Mouse (Mus musculus) left cerebral cortex, postnatal 4 days (tissue): ENCODE measurements around the gene Srarp. TPM values are rescaled to one million over a fixed set of nuclear protein-coding genes. Genes with fewer than 3 reads are reported as not detected.

Experiments
- DNase-seq: peaks from one replicate; pipeline ENCODE4 v3.0.0-alpha.2; 2022
- intact Hi-C: fragments of 180-260 bp; cut with DNase I; formaldehyde crosslinking; loops from one replicate; pipeline ENCODE4 v1.15.1; 2025
- total RNA-seq, 2 experiments: library from RNA; stranded (reverse); gene quantifications; 2 replicates each; pipeline ENCODE4 v1.2.3; 2021

Srarp gene
- total RNA-seq: 1 to 10 TPM; 1.5 to 1.8 TPM

GRCm38 (mm10) chr4:141435974-141436373 lies at the start of gene Srarp:
Srarp (minus strand) TSS chr4:141436105.
- no peak for DNase-seq
- intact Hi-C loops: no loop called here

- no peak for DNase-seq
- intact Hi-C loops: no loop called here
Measured at GRCm38 (mm10) chr4:141484071-141484470, 48.2 kb upstream of the Srarp start.

- no peak for DNase-seq
- intact Hi-C loops: no loop called here
Measured at GRCm38 (mm10) chr4:141479411-141479810, 43.5 kb upstream of the Srarp start.

GRCm38 (mm10) chr4:141478794-141479193 lies 42.9 kb upstream of the Srarp start:
- no peak for DNase-seq
- intact Hi-C loops: no loop called here

GRCm38 (mm10) chr4:141478225-141478624 lies 42.3 kb upstream of the Srarp start:
- DNase-seq: peak; percentile 62
- intact Hi-C loops: no loop called here

- intact Hi-C loops: no loop called here
- peak; percentile 90 for DNase-seq
Measured at GRCm38 (mm10) chr4:141477681-141478102, 41.8 kb upstream of the Srarp start.

- intact Hi-C loops: no loop called here
- DNase-seq: no peak
Measured at GRCm38 (mm10) chr4:141474431-141474830, 38.5 kb upstream of the Srarp start.

GRCm38 (mm10) chr4:141472641-141473321 lies 36.9 kb upstream of the Srarp start:
- intact Hi-C loops: no loop called here
- DNase-seq: no peak

GRCm38 (mm10) chr4:141471491-141471890 lies 35.6 kb upstream of the Srarp start:
- DNase-seq: no peak
- intact Hi-C loops: no loop called here

GRCm38 (mm10) chr4:141469343-141469742 lies 33.4 kb upstream of the Srarp start:
- intact Hi-C loops: no loop called here
- no peak for DNase-seq

- peak; percentile 61 for DNase-seq
- intact Hi-C loops: no loop called here
Measured at GRCm38 (mm10) chr4:141468576-141468975, 32.7 kb upstream of the Srarp start.

- intact Hi-C loops: no loop called here
- DNase-seq: no peak
Measured at GRCm38 (mm10) chr4:141467581-141467927, 31.6 kb upstream of the Srarp start.

GRCm38 (mm10) chr4:141466844-141467580 lies 31.1 kb upstream of the Srarp start:
- DNase-seq: peak; percentile 26
- intact Hi-C loops: no loop called here

GRCm38 (mm10) chr4:141466289-141466795 lies 30.4 kb upstream of the Srarp start:
- no peak for DNase-seq
- intact Hi-C loops: no loop called here

GRCm38 (mm10) chr4:141465512-141466288 lies 29.8 kb upstream of the Srarp start:
- DNase-seq: peak; percentile 23
- intact Hi-C loops: no loop called here

GRCm38 (mm10) chr4:141464722-141465121 lies 28.8 kb upstream of the Srarp start:
- intact Hi-C loops: no loop called here
- DNase-seq: no peak

- intact Hi-C loops: no loop called here
- DNase-seq: no peak
Measured at GRCm38 (mm10) chr4:141463472-141463871, 27.6 kb upstream of the Srarp start.

- DNase-seq: peak; percentile 12
- intact Hi-C loops: no loop called here
Measured at GRCm38 (mm10) chr4:141461576-141461975, 25.7 kb upstream of the Srarp start.

GRCm38 (mm10) chr4:141461088-141461487 lies 25.2 kb upstream of the Srarp start:
- no peak for DNase-seq
- intact Hi-C loops: no loop called here

GRCm38 (mm10) chr4:141460481-141460880 lies 24.6 kb upstream of the Srarp start:
- intact Hi-C loops: no loop called here
- DNase-seq: no peak

- no peak for DNase-seq
- intact Hi-C loops: no loop called here
Measured at GRCm38 (mm10) chr4:141459766-141460165, 23.9 kb upstream of the Srarp start.
